Mouse (Mus musculus): ENCODE results near the gene Ralgps1. TPM values are rescaled to one million over a fixed set of nuclear protein-coding genes. Genes with fewer than 3 reads are reported as not detected.

The Ralgps1 gene
- polyA plus RNA-seq, 1 experiment from 2014 or later, result 1.8 TPM

GRCm38 (mm10) chr2:33316063-33316405 lies 55.3 kb downstream of the Ralgps1 start:
- Histone ChIP-seq H3K36me3 (ENCODE audit: insufficient read depth, low read length) (no peaks in the 10 kb centered on the region), H3K9ac (replicated peaks; ENCODE audit: low read depth) (no peak overlapping the region), H3K4me3 (ENCODE audit: low read depth, low read length) (no peak overlapping the region), H3K9me3 (ENCODE audit: low read length) (no peaks in the 10 kb centered on the region), H3K4me2 (replicated peaks; ENCODE audit: low read depth, low read length) (no peak overlapping the region), H3K27ac (ENCODE audit: low read length) (no peak overlapping the region), H3K4me1 (ENCODE audit: insufficient read depth, low read depth, low read length) (no peaks in the 10 kb centered on the region), H3K27me3 (replicated peaks; ENCODE audit: insufficient read depth, low read length) (no peaks in the 10 kb centered on the region)
- DNase-seq (ENCODE audit: low spot score) (no peak), ATAC-seq (no peak)
- TF ChIP-seq CTCF (IDR thresholded peaks at IDR 0.05), result no peak
- no peak for TF ChIP-seq EP300 (IDR thresholded peaks at IDR 0.05)
- WGBS, result 90% methylated on average over 1 of the region's 1 CpGs

- WGBS, result 63% methylated on average over 4 of the region's 4 CpGs
- peak; percentile 56 for DNase-seq (ENCODE audit: low spot score)
These were observed 55.8 kb downstream of the Ralgps1 start for GRCm38 (mm10) chr2:33315233-33316062.

GRCm38 (mm10) chr2:33309426-33309825 lies 61.9 kb downstream of the Ralgps1 start:
- H3K36me3 ChIP-seq (ENCODE audit: insufficient read depth, low read length), result no peaks in the 10 kb centered on the region
- H3K27me3 ChIP-seq (replicated peaks; ENCODE audit: insufficient read depth, low read length), result no peaks in the 10 kb centered on the region
- no peak overlapping the region for H3K4me3 ChIP-seq (ENCODE audit: low read depth, low read length)
- no peak overlapping the region for H3K27ac ChIP-seq (ENCODE audit: low read length)
- no peak overlapping the region for H3K9ac ChIP-seq (replicated peaks; ENCODE audit: low read depth)
- DNase-seq (ENCODE audit: low spot score) (no peak), ATAC-seq (no peak)
- no peaks in the 10 kb centered on the region for H3K9me3 ChIP-seq (ENCODE audit: low read length)
- H3K4me1 ChIP-seq (ENCODE audit: insufficient read depth, low read depth, low read length), result no peaks in the 10 kb centered on the region
- 81% methylated on average over 9 of the region's 9 CpGs for WGBS
- no peak overlapping the region for H3K4me2 ChIP-seq (replicated peaks; ENCODE audit: low read depth, low read length)
- TF ChIP-seq EP300 (IDR thresholded peaks at IDR 0.05) (no peak), CTCF (IDR thresholded peaks at IDR 0.05) (no peak)

More at GRCm38 (mm10) chr2:33315233-33316062, 55.8 kb downstream of the Ralgps1 start:
- TF ChIP-seq CTCF (IDR thresholded peaks at IDR 0.05), result peak; percentile 9; the same call in 1 of the 2 replicates
- no peak for TF ChIP-seq EP300 (IDR thresholded peaks at IDR 0.05)
- Histone ChIP-seq H3K4me1 (ENCODE audit: insufficient read depth, low read depth, low read length) (no peaks in the 10 kb centered on the region), H3K27ac (ENCODE audit: low read length) (no peak overlapping the region; the same call in 1 of the 2 replicates), H3K4me2 (replicated peaks; ENCODE audit: low read depth, low read length) (no peak overlapping the region), H3K27me3 (replicated peaks; ENCODE audit: insufficient read depth, low read length) (no peaks in the 10 kb centered on the region), H3K9me3 (ENCODE audit: low read length) (no peaks in the 10 kb centered on the region), H3K36me3 (ENCODE audit: insufficient read depth, low read length) (no peaks in the 10 kb centered on the region), H3K4me3 (ENCODE audit: low read depth, low read length) (no peak overlapping the region), H3K9ac (replicated peaks; ENCODE audit: low read depth) (no peak overlapping the region)
- no peak for ATAC-seq

GRCm38 (mm10) chr2:33306565-33306964 lies 64.7 kb downstream of the Ralgps1 start:
- Histone ChIP-seq H3K36me3 (ENCODE audit: insufficient read depth, low read length) (no peaks in the 10 kb centered on the region), H3K27me3 (replicated peaks; ENCODE audit: insufficient read depth, low read length) (no peaks in the 10 kb centered on the region), H3K9ac (replicated peaks; ENCODE audit: low read depth) (no peak overlapping the region), H3K4me1 (ENCODE audit: insufficient read depth, low read depth, low read length) (no peaks in the 10 kb centered on the region; the same call in 1 of the 2 replicates), H3K4me3 (ENCODE audit: low read depth, low read length) (no peak overlapping the region), H3K27ac (ENCODE audit: low read length) (no peak overlapping the region), H3K9me3 (ENCODE audit: low read length) (no peaks in the 10 kb centered on the region), H3K4me2 (replicated peaks; ENCODE audit: low read depth, low read length) (no peak overlapping the region)
- TF ChIP-seq CTCF (IDR thresholded peaks at IDR 0.05) (no peak), EP300 (IDR thresholded peaks at IDR 0.05) (no peak)
- WGBS, result 76% methylated on average over 3 of the region's 3 CpGs
- no peak for DNase-seq (ENCODE audit: low spot score)
- no peak for ATAC-seq

- 68% methylated on average over 11 of the region's 11 CpGs for WGBS
- DNase-seq (ENCODE audit: low spot score) (no peak), ATAC-seq (peak; percentile 21; the same call in 1 of the 2 replicates)
- H3K4me2 ChIP-seq (replicated peaks; ENCODE audit: low read depth, low read length), result no peak overlapping the region
- H3K36me3 ChIP-seq (ENCODE audit: insufficient read depth, low read length), result no peaks in the 10 kb centered on the region
- no peak overlapping the region for H3K9ac ChIP-seq (replicated peaks; ENCODE audit: low read depth)
- no peaks in the 10 kb centered on the region for H3K27me3 ChIP-seq (replicated peaks; ENCODE audit: insufficient read depth, low read length)
- no peak overlapping the region for H3K27ac ChIP-seq (ENCODE audit: low read length)
- H3K4me1 ChIP-seq (ENCODE audit: insufficient read depth, low read depth, low read length), result no peaks in the 10 kb centered on the region; the same call in 1 of the 2 replicates
- no peaks in the 10 kb centered on the region for H3K9me3 ChIP-seq (ENCODE audit: low read length)
- no peak overlapping the region for H3K4me3 ChIP-seq (ENCODE audit: low read depth, low read length)
- TF ChIP-seq EP300 (IDR thresholded peaks at IDR 0.05), result no peak
- no peak for TF ChIP-seq CTCF (IDR thresholded peaks at IDR 0.05)
These were observed 67.8 kb downstream of the Ralgps1 start for GRCm38 (mm10) chr2:33303416-33303947.

GRCm38 (mm10) chr2:33302828-33303227 lies 68.5 kb downstream of the Ralgps1 start:
- Histone ChIP-seq H3K9me3 (ENCODE audit: low read length) (no peaks in the 10 kb centered on the region), H3K9ac (replicated peaks; ENCODE audit: low read depth) (no peak overlapping the region), H3K4me3 (ENCODE audit: low read depth, low read length) (no peak overlapping the region), H3K36me3 (ENCODE audit: insufficient read depth, low read length) (no peaks in the 10 kb centered on the region), H3K27ac (ENCODE audit: low read length) (no peak overlapping the region), H3K27me3 (replicated peaks; ENCODE audit: insufficient read depth, low read length) (no peaks in the 10 kb centered on the region), H3K4me2 (replicated peaks; ENCODE audit: low read depth, low read length) (no peak overlapping the region), H3K4me1 (ENCODE audit: insufficient read depth, low read depth, low read length) (no peaks in the 10 kb centered on the region; the same call in 1 of the 2 replicates)
- no peak for ATAC-seq
- no peak for DNase-seq (ENCODE audit: low spot score)
- 82% methylated on average over 4 of the region's 4 CpGs for WGBS
- TF ChIP-seq CTCF (IDR thresholded peaks at IDR 0.05), result no peak
- no peak for TF ChIP-seq EP300 (IDR thresholded peaks at IDR 0.05)
